Mouse (Mus musculus) ZHBTc4 (cell line): ENCODE data around the gene Suclg2.

Experiments
- DNase-seq: peaks from one replicate; pipeline ENCODE4 v3.0.0-alpha.2; 2011; ENCODE audit warnings: low read depth, low spot score

Gene Suclg2

DNA sequence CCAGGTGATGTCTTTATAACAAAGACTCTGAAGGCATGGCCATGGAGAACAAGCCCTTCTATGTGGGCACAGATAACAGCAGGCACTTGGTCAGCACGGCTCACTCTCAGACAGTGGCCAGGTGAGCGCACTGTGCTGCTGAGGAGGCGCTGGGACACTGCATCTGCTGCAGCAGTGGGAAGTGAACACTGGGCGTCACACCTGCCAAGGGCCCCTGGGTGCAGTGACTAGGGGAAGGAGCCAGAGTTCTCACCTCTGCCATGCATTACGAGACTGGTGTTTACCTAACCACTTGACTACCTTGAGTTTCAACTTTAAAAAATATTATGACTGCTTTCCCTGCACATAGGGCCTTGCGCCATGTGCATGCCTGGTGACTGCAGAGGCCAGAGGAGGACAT lies 238.8 kb downstream of the Suclg2 start:
- DNase-seq, result no peak

DNA sequence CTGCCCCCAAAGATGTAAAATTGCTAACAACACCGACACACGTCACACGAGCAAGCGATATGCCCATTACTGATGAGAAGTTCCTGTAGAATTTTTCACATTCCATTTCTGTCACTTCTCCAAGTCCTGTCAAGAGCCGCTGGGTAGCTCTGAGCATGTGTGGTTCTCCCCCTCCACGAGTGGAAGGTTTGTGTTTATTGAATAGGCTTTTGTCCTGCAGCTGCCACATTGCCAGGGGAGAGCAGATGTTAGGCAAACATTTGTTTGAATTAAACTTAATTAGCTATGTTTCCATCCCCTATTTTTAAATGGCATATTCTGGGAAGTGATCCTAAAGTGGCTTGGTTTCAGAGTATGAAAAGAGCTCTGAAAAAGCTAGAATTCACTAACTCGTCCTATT lies 249.1 kb downstream of the Suclg2 start:
- no peak for DNase-seq

DNA sequence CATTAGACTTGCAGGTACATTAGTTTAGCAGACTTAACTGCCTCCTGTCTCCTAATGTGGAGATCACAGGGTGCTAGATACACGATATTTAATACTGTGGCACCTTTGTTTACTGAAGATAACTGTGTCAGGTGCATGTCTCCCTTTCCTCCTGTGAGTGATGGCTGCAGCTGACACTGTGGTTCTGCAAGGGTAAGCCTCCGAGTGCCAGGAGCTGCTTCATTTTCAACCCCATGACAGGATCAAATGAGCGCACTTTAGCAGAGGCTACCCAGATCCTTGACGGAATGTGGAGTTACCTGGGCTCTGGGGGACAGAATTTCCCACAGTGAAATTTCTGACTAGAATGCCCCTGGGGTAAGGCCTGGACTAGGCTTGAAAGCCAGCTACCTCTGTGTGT lies 253.3 kb downstream of the Suclg2 start:
- no peak for DNase-seq

DNA sequence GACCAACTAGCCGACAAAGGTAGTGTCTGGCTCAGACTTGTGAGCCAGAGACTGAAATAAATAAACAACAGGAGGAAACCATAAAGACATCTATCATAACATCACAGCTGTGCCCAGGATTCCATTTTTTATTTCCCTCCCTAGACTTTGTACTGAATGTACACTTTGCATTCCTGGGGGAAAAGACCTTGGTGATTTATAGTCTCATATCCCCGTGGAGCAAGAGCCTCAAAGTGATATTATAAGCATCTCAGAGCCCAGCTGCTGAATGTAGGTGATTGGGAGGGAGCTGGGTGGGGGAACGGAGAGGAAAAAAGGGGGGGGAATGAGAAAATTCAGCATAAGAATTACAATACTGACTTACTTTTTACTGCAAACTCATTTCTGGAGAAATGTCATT lies 259.2 kb downstream of the Suclg2 start:
- no peak for DNase-seq

DNA sequence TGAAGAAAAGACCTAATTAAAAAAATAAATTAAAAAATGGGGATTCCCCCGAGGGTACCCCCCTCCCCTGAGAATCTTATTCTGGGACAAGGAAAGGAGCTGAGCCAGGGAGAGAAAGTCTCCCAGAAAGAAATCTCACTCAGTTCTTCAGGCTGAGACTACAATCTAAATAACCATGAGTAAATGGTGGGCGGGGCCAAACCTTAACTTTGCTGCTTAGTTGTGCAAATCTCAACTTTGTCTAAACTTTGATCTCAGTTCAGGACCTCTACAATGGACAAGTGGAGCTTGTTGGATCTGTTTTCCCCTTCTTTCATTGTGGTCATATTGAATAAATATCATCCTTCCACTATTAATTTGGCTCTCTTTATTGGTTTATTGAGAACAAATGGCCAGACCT lies 272.4 kb downstream of the Suclg2 start:
- peak; percentile 60 for DNase-seq

DNA sequence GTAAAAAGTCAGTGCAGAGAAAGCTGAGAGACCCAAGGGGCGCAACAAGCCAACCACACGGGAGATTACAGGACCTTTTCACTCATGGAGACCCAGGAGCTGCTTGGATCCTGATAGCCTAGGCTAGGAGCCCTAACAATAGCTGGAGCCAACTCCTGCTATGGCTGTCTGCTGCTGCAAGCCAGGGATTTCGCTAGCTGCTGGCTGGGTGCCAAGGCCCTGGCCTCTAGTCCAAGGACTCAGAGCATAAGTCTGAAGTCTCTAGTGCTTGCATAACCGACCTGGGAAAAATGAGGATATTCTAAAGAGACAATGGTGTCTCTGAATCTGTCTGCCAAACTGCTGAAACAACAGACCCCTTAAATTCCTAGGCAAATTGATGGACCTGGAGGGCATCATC lies 273.6 kb downstream of the Suclg2 start:
- DNase-seq, result no peak
